17 mouse cellular contexts compared by ENCODE assay signal in genomic region chr2:58844499-58844898, GRCm38 (mm10). TPM values are rescaled to one million over a fixed set of nuclear protein-coding genes. Genes with fewer than 3 reads are reported as not detected.
DNase-seq lines count a peak whose midpoint lies in the region; ATAC-seq and TF ChIP-seq lines count a peak whose summit lies in the region.
"Had no signal": no experiment of that assay in that cellular context is flagged by ENCODE, and none has a peak within 500 bp of the region (broad histone marks: within the 10 kb centered on the region; RNA-seq: fewer than 3 reads in every experiment).

No protein-coding gene starts in this region.

- H3K9me3 ChIP-seq in lung, embryonic 14.5 days (ENCODE audit: low read depth, low read length), result no peaks in the 10 kb centered on the region
- no peaks in the 10 kb centered on the region for H3K9me3 ChIP-seq in hindbrain, embryonic 14.5 days (ENCODE audit: control insufficient read depth, low read length)
- H3K9me3 ChIP-seq in heart, embryonic 11.5 days (replicated peaks; ENCODE audit: control insufficient read depth, low read length), result no peaks in the 10 kb centered on the region

- no peaks in the 10 kb centered on the region for H3K36me3 ChIP-seq in lung, embryonic 14.5 days (ENCODE audit: insufficient read depth)
- H3K36me3 ChIP-seq in thymus, adult 2 months (ENCODE audit: control insufficient read depth, insufficient read depth, low read length), result no peaks in the 10 kb centered on the region
- H3K36me3 ChIP-seq in hindbrain, embryonic 14.5 days (replicated peaks; ENCODE audit: control insufficient read depth, insufficient read depth), result no peaks in the 10 kb centered on the region
- H3K36me3 ChIP-seq in heart, embryonic 11.5 days (ENCODE audit: control insufficient read depth, insufficient read depth, low read length), result no peaks in the 10 kb centered on the region

- TF ChIP-seq CTCF in lung, embryonic 14.5 days (IDR thresholded peaks at IDR 0.05; ENCODE audit: low read depth), result no peak
- no peak for TF ChIP-seq CTCF in thymus, adult 2 months (IDR thresholded peaks at IDR 0.05; ENCODE audit: borderline replicate concordance, control insufficient read depth, extremely low read depth, insufficient read depth, low read length, poor library complexity)

- H3K4me2 ChIP-seq in lung, embryonic 14.5 days, result peak overlapping the region; percentile 26; the same call in 1 of the 2 replicates
- H3K4me2 ChIP-seq in hindbrain, embryonic 14.5 days (replicated peaks), result no peak overlapping the region
- no peak overlapping the region for H3K4me2 ChIP-seq in heart, embryonic 11.5 days

- H3K27me3 ChIP-seq in lung, embryonic 14.5 days (ENCODE audit: insufficient read depth, low read length), result no peaks in the 10 kb centered on the region
- H3K27me3 ChIP-seq in thymus, adult 2 months (ENCODE audit: control insufficient read depth, insufficient read depth, low read length), result no peaks in the 10 kb centered on the region
- H3K27me3 ChIP-seq in hindbrain, embryonic 14.5 days (ENCODE audit: control insufficient read depth, insufficient read depth, low read length), result no peaks in the 10 kb centered on the region
- no peaks in the 10 kb centered on the region for H3K27me3 ChIP-seq in heart, embryonic 11.5 days (ENCODE audit: control insufficient read depth, insufficient read depth, low read length)

- no peak overlapping the region for H3K27ac ChIP-seq in lung, embryonic 14.5 days (ENCODE audit: low read depth)
- no peak overlapping the region for H3K27ac ChIP-seq in thymus, adult 2 months (ENCODE audit: control insufficient read depth, insufficient read depth, low read length)
- no peak overlapping the region for H3K27ac ChIP-seq in hindbrain, embryonic 14.5 days
- H3K27ac ChIP-seq in heart, embryonic 11.5 days (ENCODE audit: low read depth, low read length), result no peak overlapping the region
- H3K27ac ChIP-seq: heart, adult 2 months had no signal

- H3K4me1 ChIP-seq in lung, embryonic 14.5 days (ENCODE audit: insufficient read depth), result no peaks in the 10 kb centered on the region
- peaks cover 2% of the 10 kb centered on the region; the same call in 1 of the 2 replicates for H3K4me1 ChIP-seq in thymus, adult 2 months (replicated peaks; ENCODE audit: control insufficient read depth, insufficient read depth, low read length)
- H3K4me1 ChIP-seq in hindbrain, embryonic 14.5 days (replicated peaks; ENCODE audit: control insufficient read depth, insufficient read depth, low read length), result no peaks in the 10 kb centered on the region
- no peaks in the 10 kb centered on the region for H3K4me1 ChIP-seq in heart, embryonic 11.5 days (ENCODE audit: control insufficient read depth, insufficient read depth, low read length)

- ATAC-seq in lung, embryonic 14.5 days (ENCODE audit: insufficient read depth), result peak; percentile 54; the same call in 1 of the 2 replicates
- no peak for ATAC-seq in hindbrain, embryonic 14.5 days (ENCODE audit: low FRiP score)
- ATAC-seq in heart, embryonic 11.5 days (replicated peaks; ENCODE audit: insufficient number of reproducible peaks, low FRiP score, low TSS enrichment), result no peak

- no peak overlapping the region for H3K9ac ChIP-seq in lung, embryonic 14.5 days
- no peak overlapping the region for H3K9ac ChIP-seq in hindbrain, embryonic 14.5 days
- no peak overlapping the region for H3K9ac ChIP-seq in heart, embryonic 11.5 days (ENCODE audit: low read depth, low read length)

- H3K4me3 ChIP-seq in lung, embryonic 14.5 days (ENCODE audit: low read depth, low read length), result no peak overlapping the region
- H3K4me3 ChIP-seq in thymus, adult 2 months (ENCODE audit: control insufficient read depth, insufficient read depth, low read length), result no peak overlapping the region
- no peak overlapping the region for H3K4me3 ChIP-seq in hindbrain, embryonic 14.5 days (replicated peaks; ENCODE audit: low read length)
- H3K4me3 ChIP-seq in heart, embryonic 11.5 days (ENCODE audit: low read depth, low read length), result no peak overlapping the region
- H3K4me3 ChIP-seq: heart, adult 2 months had no signal

- TF ChIP-seq POLR2A in thymus, adult 2 months (IDR thresholded peaks at IDR 0.05; ENCODE audit: control insufficient read depth, extremely low read depth, insufficient read depth, low read length, poor library complexity), result no peak

- peak; percentile 49 for DNase-seq in lung, embryonic 14.5 days
- DNase-seq in lung, postnatal 10 days, result no peak
- DNase-seq in CD8-positive naive resting alpha-beta T cell, adult 2 months (ENCODE audit: low read depth in 2 of 2, low spot score in 2 of 2), result peak; percentile 21 to 50
- DNase-seq in adrenal gland, postnatal 14 days, result peak; percentile 52
- peak; percentile 17 for DNase-seq in thymus, adult 2 months
- DNase-seq in hindbrain, embryonic 14.5 days (ENCODE audit: low spot score), result no peak
- DNase-seq: cerebellum, adult 11 months; heart, adult 2 months; spleen, adult 18-20 months had no signal

- 21% methylated on average over 10 of the region's 10 CpGs for WGBS in lung, embryonic 14.5 days
- WGBS in thymus, adult 2 months, result 16% methylated on average over 10 of the region's 10 CpGs
- WGBS in hindbrain, embryonic 14.5 days, result 40% methylated on average over 10 of the region's 10 CpGs
- WGBS in heart, embryonic 11.5 days (ENCODE audit: insufficient replicate concordance), result 40% methylated on average over 10 of the region's 10 CpGs

RNA-seq across cellular contexts. Expression of gene Gm11099, which starts 14.7 kb away (rescaled TPM):
- not detected in 2 replicates for polyA plus RNA-seq in lung, embryonic 14.5 days (2014; fragmentation: Nextera tagmentation; extraction: Ambion mirVana)
- total RNA-seq in adrenal gland, postnatal 14 days (2021), result not detected in 2 replicates
- not detected in 2 replicates for polyA plus RNA-seq in thymus, adult 2 months (2012; rRNA removed)
- polyA plus RNA-seq in hindbrain, embryonic 14.5 days (2014; fragmentation: Nextera tagmentation; extraction: Ambion mirVana), result not detected in 2 replicates
- not detected in 2 replicates for polyA plus RNA-seq in heart, embryonic 11.5 days (2014; fragmentation: Nextera tagmentation; extraction: Ambion mirVana)
- total RNA-seq: heart, adult 2 months; heart, postnatal 25 days; layer of hippocampus, postnatal 25 days had no signal
- polyA plus RNA-seq: cortical plate, adult 2 months; heart, adult 2 months; kidney, embryonic 14.5 days; limb, embryonic 14.5 days; neural tube, embryonic 11.5 days; urinary bladder, adult 2 months had no signal

Comparison
In these comparisons a context has a peak if more than half of its experiments do, and no peak if none do; other contexts are left out.
1. DNase-seq: peak in lung, embryonic 14.5 days (single experiment), CD8-positive naive resting alpha-beta T cell, adult 2 months (2 of 2), adrenal gland, postnatal 14 days (single experiment) and thymus, adult 2 months (single experiment); none in lung, postnatal 10 days (single experiment) and hindbrain, embryonic 14.5 days (single experiment).